Mouse (Mus musculus): Measurements from ENCODE around the gene Pou2f1. TPM values are rescaled to one million over a fixed set of nuclear protein-coding genes. Genes with fewer than 3 reads are reported as not detected.
A peak's percentile ranks its signal among the peaks of the same experiment; 100 is the strongest.

Gene Pou2f1
- total RNA-seq, 2 experiments from 2014 or later = 14.8 to 22.1 TPM

- ATAC-seq (replicated peaks; ENCODE audit: low FRiP score, poor library complexity, severe bottlenecking) = no peak
Measured at GRCm38 (mm10) chr1:165908153-165908552, 94.3 kb downstream of the Pou2f1 start.

- no peak for ATAC-seq (replicated peaks; ENCODE audit: low FRiP score, poor library complexity, severe bottlenecking)
Measured at GRCm38 (mm10) chr1:165903596-165903995, 98.9 kb downstream of the Pou2f1 start.

DNA sequence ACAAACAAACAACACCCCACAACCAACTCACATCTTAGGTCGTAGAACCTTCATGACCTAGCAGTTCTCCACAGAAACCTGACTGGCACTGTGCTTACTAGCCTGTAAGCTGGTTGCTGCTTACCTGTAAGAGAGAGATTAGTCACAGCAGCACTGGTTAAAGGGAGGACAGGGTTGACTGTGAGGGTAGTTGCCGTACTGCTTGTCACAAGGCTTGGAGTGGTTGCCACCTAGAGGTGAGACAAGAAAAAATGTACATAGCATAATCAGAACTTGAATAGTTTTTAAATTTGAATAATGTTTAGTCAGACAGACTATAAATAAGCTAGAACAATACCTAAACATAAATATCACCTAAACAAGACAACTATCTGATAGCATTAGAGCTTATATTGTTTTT is 110.8 kb downstream of the Pou2f1 start:
- no peak for ATAC-seq (replicated peaks; ENCODE audit: low FRiP score, poor library complexity, severe bottlenecking)

DNA sequence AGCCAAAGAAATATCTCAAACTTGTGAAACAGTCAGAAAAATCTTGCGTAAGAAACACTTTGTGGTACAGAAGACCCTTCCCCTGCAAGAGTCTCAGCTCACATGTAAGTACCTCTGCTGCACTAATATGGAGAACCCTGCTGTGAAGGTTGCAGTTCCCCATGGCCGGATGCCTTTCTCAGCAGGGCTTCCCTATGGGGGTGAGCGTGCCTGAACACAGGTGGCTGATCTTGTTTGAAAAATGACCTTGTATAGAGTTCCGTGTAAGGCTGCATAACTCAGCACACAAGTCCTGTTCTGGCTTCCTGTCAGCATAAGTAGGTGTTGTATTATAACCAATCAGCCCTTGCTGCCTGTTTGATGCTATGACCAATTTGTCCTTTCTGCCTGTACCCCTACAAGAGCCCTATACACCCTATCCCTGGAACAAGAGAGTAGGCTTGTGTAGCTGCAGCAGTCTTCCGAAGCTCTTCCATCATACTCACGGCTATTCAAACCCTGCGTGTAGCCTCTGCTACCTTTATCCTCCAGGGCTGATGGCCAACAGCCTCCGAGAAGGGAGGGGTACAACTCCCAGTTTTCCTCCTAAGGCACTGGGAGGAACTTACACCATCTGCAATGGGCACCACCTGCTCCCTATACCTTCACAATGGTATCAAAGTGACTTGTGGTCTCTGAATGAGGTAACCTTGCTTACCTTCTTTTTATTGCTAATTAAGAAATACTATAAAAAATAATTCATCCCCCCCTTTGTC is 120.2 kb downstream of the Pou2f1 start:
- ATAC-seq (replicated peaks; ENCODE audit: low FRiP score, poor library complexity, severe bottlenecking) = no peak

DNA sequence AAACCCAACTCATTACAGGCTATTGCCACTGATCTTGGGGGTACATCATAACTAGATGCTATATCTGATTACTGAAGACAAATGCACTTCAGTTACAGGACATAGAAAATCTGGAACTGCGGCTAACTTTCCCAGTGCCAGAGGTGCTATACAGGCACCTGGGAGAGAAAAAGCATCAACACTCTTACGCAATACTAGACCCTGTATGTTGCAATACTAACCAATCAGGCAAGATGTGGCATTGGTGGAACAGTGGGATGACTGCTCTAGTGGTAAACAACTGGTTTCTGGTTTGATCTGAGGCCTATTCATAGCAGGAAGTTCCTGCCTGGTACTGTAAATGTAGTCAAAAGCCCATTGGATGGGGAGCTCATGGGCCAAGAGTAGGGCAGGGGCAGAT is 123.7 kb downstream of the Pou2f1 start:
- no peak for ATAC-seq (replicated peaks; ENCODE audit: low FRiP score, poor library complexity, severe bottlenecking)

DNA sequence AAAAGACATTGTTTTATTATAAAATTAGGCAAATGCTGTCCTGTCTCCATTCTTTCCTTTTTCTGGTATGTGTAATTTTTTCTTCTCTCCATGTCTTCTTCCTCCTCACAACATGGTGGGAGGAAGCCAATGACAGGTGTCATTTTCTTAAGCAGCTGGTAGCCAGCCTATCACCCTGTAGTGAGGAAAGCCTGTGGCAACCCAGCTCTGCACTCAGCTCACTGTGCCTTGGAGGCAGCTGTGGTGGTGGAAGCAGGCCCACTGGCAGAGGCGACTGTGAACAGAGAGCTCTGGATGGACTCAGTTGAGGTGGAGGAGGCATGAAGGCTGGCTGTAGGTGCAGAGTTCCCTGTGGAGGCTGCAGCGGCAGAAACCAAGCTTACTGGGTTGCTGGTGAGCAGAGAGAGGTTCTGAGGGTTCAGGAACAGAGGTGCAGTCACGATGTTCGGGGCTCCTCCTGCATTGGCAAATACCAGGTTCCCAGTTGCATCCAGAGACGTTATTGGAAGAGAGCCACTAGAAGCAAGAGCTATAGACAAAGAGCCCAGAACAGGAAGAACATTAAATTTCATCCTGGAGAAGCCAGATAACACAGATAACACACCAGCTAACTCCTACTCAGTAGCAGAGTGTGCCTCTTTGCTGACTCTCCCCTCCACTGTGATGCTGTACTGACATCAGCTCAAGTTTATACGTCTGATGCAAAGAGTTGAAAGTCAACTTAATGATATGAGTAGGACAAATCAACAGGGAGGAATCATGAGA is 126.8 kb downstream of the Pou2f1 start:
- ATAC-seq (replicated peaks; ENCODE audit: low FRiP score, poor library complexity, severe bottlenecking) = no peak

- ATAC-seq (replicated peaks; ENCODE audit: low FRiP score, poor library complexity, severe bottlenecking) = no peak
Measured at GRCm38 (mm10) chr1:165874645-165875044, 127.8 kb downstream of the Pou2f1 start.

- ATAC-seq (replicated peaks; ENCODE audit: low FRiP score, poor library complexity, severe bottlenecking) = no peak
Measured at GRCm38 (mm10) chr1:165868659-165869058, 133.8 kb downstream of the Pou2f1 start.

DNA sequence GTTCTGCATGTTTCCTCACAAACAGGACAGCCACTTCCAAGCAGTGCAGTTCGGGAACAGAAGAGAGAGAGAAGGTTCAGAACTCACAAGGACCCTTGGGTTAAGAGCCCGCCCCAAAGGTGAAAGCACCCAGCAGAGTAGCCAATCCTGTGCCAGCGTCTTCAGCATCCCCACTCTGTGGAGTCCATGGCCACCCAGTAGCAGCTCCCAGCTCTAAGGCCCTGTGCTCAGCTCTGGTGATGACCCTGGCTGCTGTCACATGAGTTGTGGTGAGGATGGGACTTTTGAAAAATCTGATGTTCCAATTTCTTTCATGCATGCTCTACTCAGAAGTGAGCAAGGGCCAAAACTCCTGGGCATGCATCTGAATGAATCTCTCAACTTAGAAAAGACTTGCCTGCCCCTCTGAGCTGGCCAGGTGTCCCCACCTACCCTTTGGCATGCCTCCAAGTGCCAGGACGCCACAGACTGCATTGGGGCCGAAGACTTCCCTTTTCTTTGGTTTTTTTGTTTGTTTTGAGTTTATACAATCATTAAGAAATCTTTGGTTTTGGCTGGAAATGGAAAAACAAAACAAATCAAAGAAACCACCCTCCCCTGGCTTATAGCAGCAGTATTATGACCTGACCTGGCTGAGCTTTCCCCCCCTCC is 135.7 kb downstream of the Pou2f1 start:
- ATAC-seq (replicated peaks; ENCODE audit: low FRiP score, poor library complexity, severe bottlenecking) = no peak

DNA sequence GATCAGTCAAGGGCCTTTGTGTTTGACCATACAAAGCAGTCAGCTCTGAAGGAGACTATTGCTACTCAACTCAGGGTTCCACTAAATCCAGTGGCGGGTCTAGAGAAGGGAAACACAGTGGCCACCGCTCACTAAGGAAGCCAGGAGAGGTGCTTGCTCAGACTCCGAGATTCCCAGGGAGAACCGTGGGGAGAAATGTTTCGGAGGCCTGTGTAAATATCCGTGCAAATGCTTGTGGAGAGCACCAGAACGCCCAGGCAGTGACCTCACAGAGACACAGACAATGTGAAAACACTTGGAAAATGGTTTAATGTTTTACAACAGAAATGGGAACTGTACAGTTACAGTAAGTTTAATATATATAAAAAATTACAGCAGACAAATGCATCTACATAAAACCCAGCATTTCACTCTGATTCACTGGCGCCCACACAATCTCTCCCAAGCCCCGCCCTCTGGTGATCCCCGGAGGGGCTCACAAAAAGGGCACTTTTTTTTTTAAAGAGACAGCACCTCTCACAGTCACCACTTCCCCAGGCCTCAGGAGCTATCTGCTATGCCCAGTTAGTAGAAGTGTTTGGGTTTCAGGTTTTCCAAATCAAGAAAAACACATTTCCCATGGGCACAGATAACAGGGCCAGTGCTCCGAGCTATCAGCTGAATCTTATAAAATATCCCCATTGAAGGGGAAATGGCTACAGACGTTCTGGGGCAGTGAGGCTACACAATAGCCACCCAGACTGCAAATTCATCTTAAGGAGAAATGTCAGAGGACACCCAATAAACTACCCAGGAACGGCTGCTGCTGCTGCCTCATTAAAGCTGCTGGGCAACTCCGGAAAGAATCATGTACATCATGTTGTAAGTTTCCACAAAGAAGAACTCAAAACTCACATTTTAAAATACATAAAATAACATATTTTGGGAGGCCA is 137.3 kb downstream of the Pou2f1 start:
- no peak for ATAC-seq (replicated peaks; ENCODE audit: low FRiP score, poor library complexity, severe bottlenecking)

- no peak for ATAC-seq (replicated peaks; ENCODE audit: low FRiP score, poor library complexity, severe bottlenecking)
Measured at GRCm38 (mm10) chr1:165862059-165862458, 140.4 kb downstream of the Pou2f1 start.

GRCm38 (mm10) chr1:165861235-165861609 is 141.3 kb downstream of the Pou2f1 start:
- ATAC-seq (replicated peaks; ENCODE audit: low FRiP score, poor library complexity, severe bottlenecking) = no peak

DNA sequence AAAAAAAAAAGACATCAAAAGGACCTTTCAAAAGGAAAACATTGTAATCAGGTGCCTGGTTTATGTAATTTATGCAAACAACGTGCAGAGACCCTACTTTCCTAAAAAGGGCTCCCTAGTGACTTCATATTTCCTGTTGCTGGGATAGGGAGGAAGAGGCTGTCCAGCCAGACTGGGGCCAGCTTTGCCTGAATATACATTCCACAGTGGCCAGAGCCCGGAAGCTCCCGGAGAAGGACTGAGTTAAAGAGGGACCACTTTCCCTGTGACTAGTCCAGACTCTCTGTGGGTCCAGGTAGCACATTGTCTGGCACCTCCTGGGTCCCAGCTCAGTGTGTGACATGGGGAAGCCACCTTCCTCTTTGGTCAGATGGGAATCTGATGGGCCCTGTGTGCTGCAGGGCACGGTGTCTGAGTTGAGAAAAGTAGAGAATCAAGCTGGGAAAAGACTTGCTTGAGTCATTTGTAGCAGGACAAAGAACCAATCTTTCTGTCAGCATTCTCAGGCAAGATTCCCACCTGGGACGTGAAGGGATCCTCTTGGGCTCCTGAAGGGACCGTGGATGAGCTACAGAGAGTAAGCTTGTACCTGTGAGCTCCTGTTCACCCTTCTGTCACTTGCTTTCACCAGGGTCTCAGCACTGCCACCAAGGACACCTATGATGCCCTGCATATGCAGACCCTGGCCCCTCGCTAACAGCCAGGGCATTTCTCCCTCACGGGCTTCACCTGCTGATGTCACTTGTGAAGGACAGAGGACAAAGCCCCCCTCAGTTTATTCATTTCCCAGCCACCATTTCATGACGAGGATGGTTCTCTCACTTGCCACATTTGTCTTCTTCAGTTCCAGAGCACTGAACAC is 141.9 kb downstream of the Pou2f1 start:
- ATAC-seq (replicated peaks; ENCODE audit: low FRiP score, poor library complexity, severe bottlenecking) = no peak

GRCm38 (mm10) chr1:165858356-165858755 is 144.1 kb downstream of the Pou2f1 start:
- 0 out of 2 replicates have a peak, but pooled peaks have one; percentile 36 for ATAC-seq (replicated peaks; ENCODE audit: low FRiP score, poor library complexity, severe bottlenecking)

DNA sequence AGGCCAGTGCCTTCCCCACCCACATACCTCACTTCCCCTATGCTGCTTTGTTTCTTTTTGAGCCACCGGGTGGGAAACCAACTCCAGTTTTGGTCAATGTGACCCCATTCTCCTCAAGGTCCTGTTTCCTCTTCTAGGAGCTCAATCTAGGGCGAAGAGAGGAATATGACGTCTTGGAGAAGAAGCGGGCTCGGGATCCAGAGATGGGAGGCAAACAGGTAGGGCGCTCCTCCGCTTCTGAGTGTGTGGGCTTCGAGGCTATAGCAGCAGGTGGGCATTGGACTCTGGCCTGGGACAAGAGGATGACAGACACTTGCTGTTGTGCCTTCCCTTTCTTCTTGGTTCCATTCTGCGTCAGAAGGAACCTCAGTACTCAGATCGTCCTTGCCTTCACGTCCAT is 145.2 kb downstream of the Pou2f1 start:
- no peak for ATAC-seq (replicated peaks; ENCODE audit: low FRiP score, poor library complexity, severe bottlenecking)

- ATAC-seq (replicated peaks; ENCODE audit: low FRiP score, poor library complexity, severe bottlenecking) = no peak
Measured at GRCm38 (mm10) chr1:165855759-165856545, 146.5 kb downstream of the Pou2f1 start.

- peak; percentile 76 for ATAC-seq (replicated peaks; ENCODE audit: low FRiP score, poor library complexity, severe bottlenecking)
Measured at GRCm38 (mm10) chr1:165853729-165854420, 148.6 kb downstream of the Pou2f1 start.
